Mouse (Mus musculus) layer of hippocampus, adult 2 months (tissue): ENCODE data around the gene Rapgef4. TPM values are rescaled to one million over a fixed set of nuclear protein-coding genes. Genes with fewer than 3 reads are reported as not detected.

ENCODE experiments used
- DNase-seq, 2 experiments: peaks; one replicate each; pipeline ENCODE4 v3.0.0; 2022; ENCODE audit warnings: low spot score in 2 of 2
- H3K27ac ChIP-seq: fragments of 200-600 bp; 2 replicates; pipeline ENCODE4 v1.8.1; 2022
- H3K4me3 ChIP-seq: fragments of 200-600 bp; 2 replicates; pipeline ENCODE4 v1.8.1; 2022; ENCODE audit warnings: mild to moderate bottlenecking
- CTCF ChIP-seq: fragments of 200-600 bp; conservative IDR thresholded peaks from 2 replicates; pipeline ENCODE4 v1.8.1; 2022; ENCODE audit warnings: antibody characterized with exemption, mild to moderate bottlenecking, moderate library complexity
- total RNA-seq, 2 experiments: library from RNA; stranded (reverse); gene quantifications; 2 replicates each; pipeline ENCODE4 v1.2.3; 2021

The Rapgef4 gene
- total RNA-seq, 2 experiments from 2014 or later = 381 TPM

DNA sequence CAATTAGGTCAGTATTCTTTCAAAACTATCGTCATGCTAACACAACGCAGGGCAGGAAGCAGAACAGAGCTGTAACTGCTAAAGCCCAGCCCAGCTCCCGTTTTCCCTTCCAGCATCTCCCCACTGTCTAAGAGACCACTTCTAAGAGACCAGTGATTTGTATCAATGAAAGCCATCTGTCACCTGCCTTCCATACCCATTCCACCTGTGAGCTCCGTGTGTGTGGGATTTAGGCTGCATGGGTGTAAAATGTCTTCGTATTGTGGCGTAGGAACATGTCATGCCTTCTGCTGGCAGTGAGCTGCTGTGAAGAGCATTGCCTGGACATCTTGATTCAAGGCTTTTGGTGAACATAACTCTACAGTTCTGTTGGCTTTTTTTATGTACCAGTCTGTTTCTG, 178.2 kb downstream of the Rapgef4 start:
- TF ChIP-seq CTCF = no peak
- Histone ChIP-seq H3K4me3 (no peak overlapping the region), H3K27ac (peak overlapping the region; percentile 12; the same call in 1 of the 2 replicates)
- no peak for DNase-seq

DNA sequence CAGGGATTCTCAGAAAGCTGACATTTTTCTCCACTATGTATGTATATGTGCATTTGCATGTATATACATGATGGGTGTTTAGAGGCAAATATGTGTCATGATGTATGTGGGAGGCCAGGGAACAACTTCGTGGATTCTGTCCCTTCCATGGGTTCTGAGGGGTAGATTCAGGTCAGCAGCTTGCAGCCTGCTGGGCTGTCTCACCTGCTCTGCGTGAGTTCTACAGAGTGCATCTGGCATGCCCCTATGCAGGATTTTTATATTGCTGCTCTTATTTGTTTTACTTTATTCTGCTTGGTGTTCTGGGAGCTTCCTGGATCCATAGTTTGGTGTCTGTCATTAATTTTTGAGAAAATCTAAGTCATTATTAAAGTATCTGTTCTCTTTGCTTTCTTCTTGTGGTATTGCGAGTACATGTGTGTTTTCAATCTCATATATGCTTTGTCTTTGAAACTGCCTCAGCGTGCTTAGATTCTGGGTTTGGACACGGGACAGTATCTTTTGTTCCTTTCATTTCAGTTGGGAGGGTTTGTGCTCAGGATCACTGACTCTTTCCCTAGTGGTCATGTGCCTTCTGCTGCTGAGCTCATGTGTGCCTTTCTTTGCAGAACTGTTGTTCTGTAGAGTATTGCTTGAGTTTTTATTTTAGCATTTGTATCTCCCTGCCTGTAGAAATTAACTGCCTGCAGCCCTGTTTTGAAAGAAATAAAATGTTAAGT, 184.3 kb downstream of the Rapgef4 start:
- H3K27ac ChIP-seq = no peak overlapping the region
- TF ChIP-seq CTCF = no peak
- no peak for DNase-seq
- H3K4me3 ChIP-seq = no peak overlapping the region

DNA sequence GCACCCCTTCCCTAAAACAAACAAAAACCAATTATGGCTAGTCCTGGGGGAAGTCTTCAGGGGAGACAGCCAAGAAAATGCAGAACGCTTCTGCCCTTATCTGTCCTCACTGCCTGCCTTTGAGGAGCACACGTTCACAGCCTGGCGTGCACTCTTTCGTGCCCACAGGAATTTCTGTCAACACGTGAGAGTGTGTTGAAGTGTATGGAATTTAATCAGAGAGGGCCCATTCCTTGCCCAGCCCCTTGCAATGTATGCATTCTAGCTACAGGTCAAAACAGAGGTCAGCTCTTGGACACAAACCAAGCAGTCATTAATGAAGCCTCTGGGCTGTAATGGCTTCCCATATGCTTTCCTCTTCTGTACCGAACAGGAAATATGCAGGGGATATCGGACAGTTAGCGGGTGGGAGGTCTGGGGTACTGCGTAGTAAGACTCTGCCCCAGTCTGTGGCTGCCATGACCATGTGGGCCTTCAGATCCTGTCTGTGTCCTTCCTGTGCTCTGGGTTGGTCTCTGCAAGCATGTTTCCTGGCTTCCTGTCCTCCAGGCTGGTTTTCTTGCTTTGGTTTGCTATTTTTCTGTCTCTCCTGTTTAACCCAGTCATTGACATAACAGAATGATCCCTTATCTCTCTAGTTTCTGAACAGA, 188.5 kb downstream of the Rapgef4 start:
- no peak overlapping the region for H3K4me3 ChIP-seq
- no peak for TF ChIP-seq CTCF
- DNase-seq = no peak
- no peak overlapping the region for H3K27ac ChIP-seq

DNA sequence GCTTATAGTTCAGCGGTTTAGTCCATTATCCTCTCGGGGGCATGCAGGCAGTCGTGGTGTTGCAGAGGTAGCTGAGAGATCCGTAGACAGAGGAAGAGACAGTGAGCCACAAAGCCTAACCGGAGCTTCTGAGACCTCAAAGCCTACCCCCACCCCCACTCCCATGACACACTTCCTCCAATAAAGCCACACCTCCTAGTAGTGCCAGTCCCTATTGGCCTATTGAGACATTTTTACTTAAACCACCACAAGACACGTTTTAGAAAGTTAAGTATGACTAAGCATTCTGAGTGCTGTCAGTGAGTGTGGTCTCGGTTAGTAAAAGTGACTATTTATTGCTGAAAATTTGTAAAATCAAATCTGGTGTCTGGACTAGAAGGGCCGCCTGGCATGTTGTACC, 189.5 kb downstream of the Rapgef4 start:
- Histone ChIP-seq H3K27ac (no peak overlapping the region), H3K4me3 (no peak overlapping the region)
- TF ChIP-seq CTCF = no peak
- no peak for DNase-seq

DNA sequence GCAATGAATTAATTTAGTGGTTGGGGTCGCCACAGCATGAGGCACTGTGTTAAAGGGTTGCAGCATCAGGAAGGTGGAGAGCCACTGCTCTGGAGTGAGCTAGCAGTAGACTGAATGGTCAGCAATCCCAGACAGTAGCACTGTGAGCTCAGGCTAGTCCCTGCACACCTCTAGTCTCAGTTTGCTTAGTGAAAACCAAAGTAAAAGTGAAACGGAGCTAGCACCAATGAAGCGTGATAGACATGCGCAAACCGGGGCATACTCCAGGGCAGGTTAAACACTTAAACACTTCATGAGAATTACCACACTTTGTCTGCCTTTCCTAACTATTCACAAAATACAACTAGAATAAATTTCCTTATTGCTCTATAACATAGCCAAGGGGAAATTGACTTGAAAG, 190.2 kb downstream of the Rapgef4 start:
- no peak for DNase-seq
- no peak for TF ChIP-seq CTCF
- no peak overlapping the region for H3K4me3 ChIP-seq
- H3K27ac ChIP-seq = no peak overlapping the region

DNA sequence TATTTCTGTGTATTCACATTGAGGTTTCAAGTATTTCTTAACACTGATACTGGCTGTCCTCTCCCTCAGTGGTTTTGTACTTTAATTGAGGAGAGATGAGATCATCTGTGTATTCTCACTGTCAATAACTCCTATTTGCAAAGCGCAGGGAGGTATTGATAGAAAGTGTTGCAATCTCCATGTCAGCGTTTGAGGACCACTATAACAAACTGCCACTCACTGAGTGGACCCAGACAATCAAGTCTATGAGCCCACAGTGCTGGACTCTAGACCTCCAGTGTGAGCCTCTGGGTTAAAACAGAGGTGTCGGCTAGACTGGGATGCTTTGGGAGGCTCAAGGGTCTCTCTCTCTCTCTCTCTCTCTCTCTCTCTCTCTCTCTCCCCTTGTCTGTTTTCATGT, 192.0 kb downstream of the Rapgef4 start:
- TF ChIP-seq CTCF = no peak
- DNase-seq = no peak
- Histone ChIP-seq H3K27ac (peak overlapping the region; percentile 47; the same call in 1 of the 2 replicates), H3K4me3 (no peak overlapping the region)

DNA sequence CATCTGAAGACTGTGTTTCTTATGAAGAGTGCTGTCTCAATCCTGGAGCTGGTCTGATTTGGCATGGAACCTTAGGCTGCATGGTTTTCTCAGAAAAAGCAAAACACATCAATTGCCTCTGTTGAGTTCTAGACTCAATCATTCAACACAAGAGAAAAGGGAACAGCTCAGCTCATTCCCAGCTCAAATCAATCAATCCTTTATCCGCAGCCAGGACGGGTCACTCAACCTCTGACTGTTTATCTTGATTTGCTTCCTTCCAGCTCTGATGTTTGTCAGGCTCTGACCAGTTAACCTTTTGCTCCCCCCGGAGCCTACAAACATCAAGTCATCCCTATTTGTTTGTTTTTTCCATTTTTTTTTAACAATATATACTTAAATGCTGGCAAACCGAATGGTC, 192.8 kb downstream of the Rapgef4 start:
- no peak for DNase-seq
- Histone ChIP-seq H3K4me3 (no peak overlapping the region), H3K27ac (peak overlapping the region; percentile 32)
- no peak for TF ChIP-seq CTCF

DNA sequence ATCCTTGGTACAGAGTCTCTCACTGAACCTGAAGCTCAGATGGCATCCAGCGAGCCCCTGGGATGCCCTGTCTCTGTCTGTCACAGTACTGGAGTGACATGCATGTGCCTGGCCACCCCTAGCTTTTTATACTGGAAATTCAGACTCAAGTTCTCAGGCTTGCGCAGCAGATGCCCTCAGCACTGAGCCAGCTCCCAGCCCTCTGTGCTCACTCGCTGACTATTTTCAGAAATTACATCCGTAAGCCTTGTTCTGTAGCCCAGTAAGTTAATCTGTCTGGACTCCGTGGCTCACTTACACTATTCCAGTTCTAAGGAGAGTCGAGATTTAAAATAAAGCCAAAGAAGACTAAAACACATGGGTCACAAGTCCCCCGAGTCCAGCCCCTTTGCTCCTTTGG, 194.5 kb downstream of the Rapgef4 start:
- Histone ChIP-seq H3K27ac (peak overlapping the region; percentile 71; the same call in 1 of the 2 replicates), H3K4me3 (no peak overlapping the region)
- peak; percentile 26; the same call in 1 of the 2 replicates for TF ChIP-seq CTCF
- no peak for DNase-seq

DNA sequence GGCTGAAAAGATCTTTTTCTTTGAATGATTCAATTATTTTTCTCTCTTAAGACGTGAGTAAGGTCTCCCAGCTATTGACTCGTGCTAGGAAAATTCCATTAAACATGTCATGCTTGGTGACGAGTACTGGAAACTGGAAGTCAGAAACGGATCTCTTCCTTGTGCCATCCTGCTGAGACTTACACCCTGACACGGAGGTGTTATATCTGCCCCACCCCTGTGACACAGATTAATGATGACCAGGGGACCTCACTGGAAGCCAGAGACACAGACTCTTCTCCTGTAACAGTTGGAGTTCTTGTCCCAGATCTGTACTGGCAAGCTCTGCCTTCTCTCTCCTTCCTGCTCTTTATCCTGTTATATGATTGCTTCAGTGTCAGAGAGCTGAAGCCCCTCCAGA, 194.9 kb downstream of the Rapgef4 start:
- no peak for TF ChIP-seq CTCF
- Histone ChIP-seq H3K4me3 (no peak overlapping the region), H3K27ac (peak overlapping the region; percentile 71; the same call in 1 of the 2 replicates)

DNA sequence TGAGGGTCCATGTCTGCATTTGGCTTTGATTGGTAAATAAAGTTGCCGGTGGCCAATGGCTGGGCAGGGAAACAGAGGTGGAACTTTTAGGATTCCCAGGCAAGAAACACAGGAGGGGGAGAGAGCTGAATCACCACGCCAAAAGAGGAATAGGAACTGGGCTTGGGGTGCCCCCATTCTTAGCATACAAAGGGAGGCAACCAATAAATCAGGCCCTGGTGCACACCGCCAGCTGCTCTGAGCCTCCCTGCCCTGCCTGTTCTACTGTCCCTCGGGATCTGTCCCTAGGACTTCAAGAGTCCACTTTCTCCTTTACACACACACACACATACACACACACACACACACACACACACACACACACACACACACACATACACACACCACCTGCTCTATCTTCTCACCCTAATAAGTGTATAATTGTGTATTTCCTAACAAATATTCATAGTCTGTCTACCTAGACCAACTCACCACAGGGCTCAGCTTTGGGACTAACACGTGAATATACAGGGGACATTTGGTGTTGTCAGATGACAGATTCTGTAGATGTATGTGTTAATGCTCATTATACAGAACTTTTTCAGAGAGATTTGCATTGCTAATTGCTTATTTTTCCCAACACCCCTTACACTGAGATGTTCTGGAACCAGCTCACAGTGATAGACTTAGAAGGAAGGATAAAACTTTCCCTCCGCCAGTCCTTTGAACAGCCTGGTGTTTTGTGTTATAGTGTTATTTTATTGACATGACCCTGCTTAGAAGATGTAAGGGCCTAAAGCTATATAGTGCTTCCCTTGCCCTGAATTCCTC, 196.4 kb downstream of the Rapgef4 start:
- DNase-seq = no peak
- H3K27ac ChIP-seq = no peak overlapping the region
- no peak overlapping the region for H3K4me3 ChIP-seq
- TF ChIP-seq CTCF = no peak

More for the DNA sequence above, 194.9 kb downstream of the Rapgef4 start:
- DNase-seq = no peak

DNA sequence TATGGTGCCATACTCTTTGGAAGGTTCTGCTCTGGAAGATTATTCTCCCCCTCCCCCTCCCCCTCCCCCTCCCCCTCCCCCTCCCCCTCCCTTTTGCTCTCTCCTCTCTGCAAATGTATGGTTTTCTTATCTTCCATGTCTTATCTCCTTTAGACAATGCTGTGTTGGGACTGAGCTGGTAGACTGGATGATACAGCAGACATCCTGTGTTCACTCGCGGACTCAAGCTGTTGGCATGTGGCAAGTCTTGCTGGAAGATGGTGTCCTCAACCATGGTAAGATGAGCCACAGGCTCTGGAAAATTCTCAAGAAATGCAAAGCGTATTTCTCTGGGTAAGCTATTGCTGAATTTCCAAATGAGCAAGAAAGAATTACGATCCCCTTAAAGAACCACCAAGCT, 197.0 kb downstream of the Rapgef4 start:
- Histone ChIP-seq H3K27ac (peak overlapping the region; percentile 32; the same call in 1 of the 2 replicates), H3K4me3 (no peak overlapping the region)
- no peak for DNase-seq
- no peak for TF ChIP-seq CTCF

DNA sequence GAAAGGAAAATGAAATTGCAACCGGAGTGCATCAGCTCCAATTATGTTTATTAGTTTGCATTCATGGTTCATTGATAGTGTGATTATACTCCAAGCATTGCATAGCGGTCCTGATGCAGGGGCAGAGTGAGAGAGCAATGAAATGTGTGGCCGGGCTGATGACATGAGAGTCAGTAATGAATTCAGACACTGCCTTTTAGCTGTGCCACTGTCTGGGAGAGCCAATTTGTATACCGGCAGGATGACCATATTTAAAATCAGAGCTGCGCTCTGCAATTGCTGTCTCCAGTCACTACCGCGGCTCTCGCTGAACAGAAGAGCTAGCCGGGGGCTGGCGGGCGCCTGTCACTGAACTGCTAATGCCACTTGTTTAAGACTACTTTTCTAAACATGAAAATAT, 197.5 kb downstream of the Rapgef4 start:
- no peak for DNase-seq
- Histone ChIP-seq H3K27ac (peak overlapping the region; percentile 32; the same call in 1 of the 2 replicates), H3K4me3 (no peak overlapping the region)
- no peak for TF ChIP-seq CTCF
